Mouse (Mus musculus) right cerebral cortex, postnatal 4 days (tissue): Measurements from ENCODE around the gene Bnc2.

ENCODE experiments used
- DNase-seq: peaks from one replicate; pipeline ENCODE4 v3.0.0-alpha.2; 2022

Gene Bnc2

DNA sequence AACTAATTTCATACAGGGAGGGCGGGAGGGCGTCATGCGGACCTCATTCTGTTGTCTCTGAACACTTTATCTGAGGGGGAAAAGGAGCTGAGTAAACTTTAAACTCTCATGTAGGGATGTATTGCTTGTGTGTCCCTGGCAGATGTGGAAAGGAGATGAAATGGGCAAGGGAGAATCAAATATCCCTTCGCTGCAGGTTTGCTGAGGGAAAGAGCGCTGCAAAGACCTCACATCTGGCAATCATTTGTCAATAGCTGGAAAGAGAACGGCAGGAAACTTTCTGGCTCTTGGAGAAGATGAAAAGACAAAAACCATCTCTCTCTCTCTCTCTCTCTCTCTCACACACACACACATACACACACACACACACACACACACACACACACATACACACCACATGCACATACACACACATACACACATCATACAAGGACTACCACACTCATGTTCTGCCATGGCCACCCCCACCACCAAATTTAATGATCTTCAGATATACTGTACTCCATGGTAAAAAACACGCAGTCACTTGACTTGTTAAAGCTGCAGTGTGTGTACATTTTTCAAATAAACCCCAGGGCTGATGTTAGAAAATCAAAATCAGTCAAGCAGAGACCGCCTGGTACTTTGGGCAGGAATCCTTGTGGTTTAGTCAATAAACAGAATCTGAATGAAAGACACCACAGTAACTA, 172.3 kb downstream of the Bnc2 start:
- no peak for DNase-seq

DNA sequence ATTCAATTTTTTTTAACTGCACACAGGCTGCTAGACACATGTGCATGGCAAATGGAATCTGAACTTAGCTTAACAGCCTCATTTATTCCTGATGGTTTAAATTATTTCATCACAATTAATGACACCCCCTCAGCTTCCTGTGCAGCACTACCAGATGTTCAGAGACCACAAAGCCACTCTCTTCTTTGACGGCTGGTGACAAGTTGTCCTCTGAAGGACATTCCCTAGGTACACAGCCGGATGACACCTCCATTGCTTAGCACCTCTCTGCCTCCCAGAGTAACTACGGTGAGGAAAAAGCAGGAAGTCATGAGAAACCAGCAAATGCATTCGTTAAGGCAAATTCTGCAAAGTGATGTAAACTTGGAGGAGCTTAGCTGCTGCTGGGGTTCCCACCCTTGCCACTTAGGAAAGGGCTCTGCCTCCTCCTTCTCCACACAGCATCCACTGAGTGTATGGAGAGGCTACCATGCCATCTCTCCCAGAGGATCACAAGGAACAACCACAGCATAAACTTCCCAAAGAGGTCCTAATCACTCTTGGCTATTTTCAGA, 174.2 kb downstream of the Bnc2 start:
- DNase-seq, result no peak

- DNase-seq, result no peak
Observed at GRCm38 (mm10) chr4:84500259-84500658, 174.8 kb downstream of the Bnc2 start.

DNA sequence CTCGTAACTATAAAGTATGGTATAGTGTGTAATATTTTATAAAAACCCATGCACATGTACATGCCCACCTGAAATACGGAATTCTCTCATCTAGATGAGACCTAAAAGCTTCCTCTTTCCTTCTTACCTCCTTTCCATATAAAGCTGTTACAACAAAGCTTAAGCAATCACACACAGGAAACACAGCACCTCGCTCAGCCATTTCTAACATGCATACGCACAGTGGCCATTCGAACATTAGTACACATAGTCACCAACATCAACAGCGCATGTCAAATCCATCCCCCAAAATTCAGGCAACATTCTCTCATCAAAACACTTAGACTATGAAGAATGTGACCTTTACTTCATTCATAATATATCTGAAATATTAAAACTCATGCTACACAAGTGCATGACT, 176.6 kb downstream of the Bnc2 start:
- no peak for DNase-seq

DNA sequence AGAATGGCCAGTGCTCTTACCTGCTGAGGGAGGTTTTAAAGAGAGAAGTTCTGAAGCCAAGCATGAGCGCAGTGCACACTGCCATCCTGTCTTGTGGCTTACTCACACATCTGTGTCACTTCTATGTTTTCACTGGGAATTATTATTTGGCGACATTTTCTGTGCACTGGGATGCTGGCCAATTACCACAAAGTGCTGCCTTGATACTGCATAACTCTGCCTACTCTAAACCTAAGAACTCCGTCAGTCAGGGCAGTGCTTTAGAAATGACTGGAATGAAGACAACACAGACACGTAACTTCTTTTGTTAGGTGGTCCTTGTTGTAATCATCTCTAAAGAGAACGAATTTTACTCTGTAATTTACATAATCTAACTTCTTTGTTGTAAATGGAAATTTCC, 186.8 kb downstream of the Bnc2 start:
- DNase-seq, result no peak

- DNase-seq, result no peak
Observed at GRCm38 (mm10) chr4:84482680-84483079, 192.4 kb downstream of the Bnc2 start.

- DNase-seq, result no peak
Observed at GRCm38 (mm10) chr4:84472643-84473042, 202.4 kb downstream of the Bnc2 start.

GRCm38 (mm10) chr4:84470106-84470885, 204.8 kb downstream of the Bnc2 start:
- DNase-seq, result no peak

DNA sequence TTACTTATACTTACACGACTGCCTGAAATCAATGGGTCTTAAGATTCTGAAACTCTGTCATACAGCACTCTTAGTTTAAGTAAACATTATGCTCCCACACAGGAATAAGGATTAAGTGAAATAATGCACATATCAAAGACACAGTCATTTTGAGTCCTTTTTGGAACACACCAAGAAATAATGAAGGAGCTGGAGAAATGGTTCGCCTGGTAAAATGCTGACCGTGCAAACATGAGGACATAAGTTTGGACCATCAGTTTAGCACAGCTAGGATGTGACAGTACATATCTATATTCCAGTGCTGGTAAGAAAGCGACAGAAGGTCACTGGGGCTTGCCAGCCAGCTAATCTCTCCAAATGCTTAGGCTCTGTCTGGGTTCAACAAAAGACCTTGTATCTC, 205.7 kb downstream of the Bnc2 start:
- no peak for DNase-seq

- no peak for DNase-seq
Observed at GRCm38 (mm10) chr4:84467722-84468121, 207.4 kb downstream of the Bnc2 start.

- no peak for DNase-seq
Observed at GRCm38 (mm10) chr4:84458218-84458560, 216.9 kb downstream of the Bnc2 start.

- DNase-seq, result no peak
Observed at GRCm38 (mm10) chr4:84457512-84458217, 217.4 kb downstream of the Bnc2 start.

GRCm38 (mm10) chr4:84456853-84457249, 218.2 kb downstream of the Bnc2 start:
- no peak for DNase-seq

DNA sequence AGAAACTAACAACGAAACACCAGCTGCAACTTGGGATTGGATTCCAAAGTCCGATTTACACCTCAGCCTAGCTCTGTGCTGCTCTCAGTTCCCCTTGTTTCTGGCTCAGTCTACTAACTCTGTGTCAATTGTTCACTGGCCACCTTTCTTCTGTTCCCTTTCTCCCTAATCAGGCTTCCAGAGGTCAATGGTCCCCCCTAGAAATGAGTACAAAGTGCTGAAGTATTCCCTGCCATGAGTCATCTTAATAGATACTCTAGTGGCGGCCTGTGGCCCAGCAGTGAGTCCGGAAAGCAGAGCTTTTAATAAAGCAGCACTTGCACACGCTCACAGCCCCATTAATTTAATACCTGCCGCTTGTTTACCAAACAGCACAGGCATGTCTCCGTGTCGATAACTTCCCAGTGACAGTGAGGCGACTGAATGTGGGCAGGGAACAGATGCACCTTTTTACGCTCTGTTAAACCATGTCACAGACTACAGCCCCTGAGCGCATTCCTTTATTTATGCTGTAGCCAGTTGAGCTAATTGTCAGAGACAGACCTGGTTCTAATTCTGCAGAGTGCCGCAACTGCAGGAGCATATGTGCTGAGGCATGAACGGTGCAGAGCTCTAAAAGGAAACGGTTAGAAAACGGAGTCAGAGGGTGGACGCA, 218.8 kb downstream of the Bnc2 start:
- DNase-seq, result no peak

- no peak for DNase-seq
Observed at GRCm38 (mm10) chr4:84454493-84454892, 220.6 kb downstream of the Bnc2 start.

DNA sequence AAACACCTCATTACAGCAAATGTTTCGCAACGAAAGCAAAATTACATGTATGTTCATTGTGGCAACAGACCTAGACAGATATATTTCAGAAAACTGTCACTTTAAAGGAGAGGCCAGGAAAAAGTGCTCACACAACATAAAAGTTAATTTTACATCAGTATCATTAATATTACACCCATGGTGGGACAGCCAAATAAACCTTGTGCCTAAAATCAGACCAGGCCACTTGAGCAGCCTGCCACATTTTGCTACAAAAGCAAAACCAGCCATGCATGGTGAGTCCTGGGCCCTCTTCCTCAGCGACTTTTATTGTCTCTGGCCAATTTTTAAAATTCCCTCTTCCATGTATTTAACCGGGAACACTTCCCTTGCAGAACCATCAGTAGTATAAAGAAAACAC, 221.5 kb downstream of the Bnc2 start:
- DNase-seq, result no peak

GRCm38 (mm10) chr4:84452642-84453041, 222.4 kb downstream of the Bnc2 start:
- no peak for DNase-seq

- DNase-seq, result no peak
Observed at GRCm38 (mm10) chr4:84449246-84450005, 225.6 kb downstream of the Bnc2 start.

DNA sequence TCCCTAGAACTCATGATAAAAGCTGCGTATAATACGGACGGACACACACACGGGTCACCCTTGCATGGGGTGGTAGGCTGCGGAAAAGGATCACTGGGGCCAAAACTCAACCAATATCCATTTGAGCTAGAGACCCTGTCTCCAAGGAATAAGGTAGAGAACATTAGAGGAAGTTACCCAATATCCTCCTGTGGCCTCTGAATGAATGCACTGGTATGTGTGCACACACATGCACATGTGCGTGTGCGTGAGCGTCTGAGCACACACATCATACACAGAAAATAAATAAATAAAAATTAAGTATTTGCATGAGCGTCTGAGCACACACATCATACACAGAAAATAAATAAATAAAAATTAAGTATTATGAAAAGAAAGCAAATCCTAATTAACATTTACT, 241.8 kb downstream of the Bnc2 start:
- no peak for DNase-seq

- DNase-seq, result no peak
Observed at GRCm38 (mm10) chr4:84431677-84432515, 243.2 kb downstream of the Bnc2 start.

DNA sequence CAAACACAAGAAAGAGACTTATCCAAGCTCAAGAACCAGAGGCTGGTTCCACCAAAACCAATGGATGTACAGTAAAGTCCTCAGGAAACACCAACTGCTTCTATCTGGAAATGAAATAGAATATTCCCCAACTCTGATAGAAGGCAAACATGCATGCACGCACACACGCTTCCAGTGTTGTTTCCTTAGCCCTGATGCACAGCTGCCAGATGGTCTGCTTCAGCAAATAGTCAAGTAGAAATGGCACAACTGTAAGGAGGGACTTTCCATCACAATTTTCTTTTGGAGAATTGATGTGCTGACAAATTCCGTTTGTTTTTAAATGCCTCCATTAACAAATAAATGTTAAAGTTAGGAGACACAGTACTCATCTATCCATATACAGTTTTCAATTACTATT, 247.1 kb downstream of the Bnc2 start:
- DNase-seq, result no peak
